ENCODE assay signal across 9 mouse cellular contexts in genomic region chr9:103110727-103111501, GRCm38 (mm10). TPM values are rescaled to one million over a fixed set of nuclear protein-coding genes. Genes with fewer than 3 reads are reported as not detected.
A peak's percentile ranks its signal among the peaks of the same experiment; 100 is the strongest.
DNase-seq lines count a peak whose midpoint lies in the region; ATAC-seq and TF ChIP-seq lines count a peak whose summit lies in the region.
"Had no signal": no experiment of that assay in that cellular context is flagged by ENCODE, and none has a peak within 500 bp of the region (broad histone marks: within the 10 kb centered on the region; RNA-seq: fewer than 3 reads in every experiment).

No protein-coding gene starts in this region.

- peak overlapping the region; percentile 94 for H3K9ac ChIP-seq in hindbrain, postnatal 0 days (replicated peaks; ENCODE audit: low read length)

- TF ChIP-seq CTCF in Patski (IDR thresholded peaks at IDR 0.05), result no peak
- TF ChIP-seq CTCF in hindbrain, postnatal 0 days (IDR thresholded peaks at IDR 0.05; ENCODE audit: low read depth), result peak; percentile 23; the same call in 1 of the 2 replicates

- peaks cover 62% of the 10 kb centered on the region for H3K27me3 ChIP-seq in heart, embryonic 10.5 days (ENCODE audit: insufficient read depth, poor library complexity, severe bottlenecking)
- no peaks in the 10 kb centered on the region for H3K27me3 ChIP-seq in Patski
- no peaks in the 10 kb centered on the region for H3K27me3 ChIP-seq in hindbrain, postnatal 0 days (ENCODE audit: insufficient read depth, low read length)

- in situ Hi-C loops in Patski (cut with MboI; ENCODE audit: low pct_unique_long_range_greater_than_20kb), result loop anchor here (10.0 kb wide), 1 partner anchor 194 kb away; the partner anchor contains the start of genes 1300017J02Rik and Topbp1

- POLR2A ChIA-PET in Patski (lab: Charles Lee), result no interaction called here

- ATAC-seq in Patski, result peak; percentile 38
- peak; percentile 25 for ATAC-seq in hindbrain, postnatal 0 days
- 0 out of 2 replicates have a peak, but pooled peaks have one; percentile 19 for ATAC-seq in megakaryocyte-erythroid progenitor cell, adult 5-6 weeks (replicated peaks; ENCODE audit: low FRiP score, low TSS enrichment, poor library complexity, severe bottlenecking)

- H3K9me3 ChIP-seq in heart, embryonic 10.5 days, result no peaks in the 10 kb centered on the region
- no peaks in the 10 kb centered on the region for H3K9me3 ChIP-seq in hindbrain, postnatal 0 days (ENCODE audit: low read length)

- 17% methylated on average over 18 of the region's 18 CpGs for WGBS in heart, embryonic 10.5 days
- WGBS in hindbrain, postnatal 0 days, result 15% methylated on average over 18 of the region's 18 CpGs

- peak overlapping the region; percentile 87 for H3K4me2 ChIP-seq in hindbrain, postnatal 0 days (ENCODE audit: low read depth, low read length)

- peaks cover 34% of the 10 kb centered on the region for H3K4me1 ChIP-seq in heart, embryonic 10.5 days
- peaks cover 22% of the 10 kb centered on the region for H3K4me1 ChIP-seq in hindbrain, postnatal 0 days (ENCODE audit: insufficient read depth, low read length)

- H3K27ac ChIP-seq in heart, embryonic 10.5 days, result peak overlapping the region; percentile 84
- H3K27ac ChIP-seq in hindbrain, postnatal 0 days, result peak overlapping the region; percentile 90

- H3K4me3 ChIP-seq in heart, embryonic 10.5 days, result peak overlapping the region; percentile 79
- peak overlapping the region; percentile 91 for H3K4me3 ChIP-seq in hindbrain, postnatal 0 days (ENCODE audit: low read length)

- intact Hi-C loops in heart, postnatal 25 days (cut with DNase I), result no loop called here

- peak; percentile 71 for DNase-seq in heart, embryonic 10.5 days (ENCODE audit: low spot score)
- no peak for DNase-seq in heart, postnatal 25 days (ENCODE audit: low spot score)
- DNase-seq in Patski (ENCODE audit: low read depth, low spot score), result no peak
- DNase-seq in hindbrain, postnatal 0 days (ENCODE audit: low spot score), result no peak
- no peak for DNase-seq in layer of hippocampus, postnatal 36 days
- DNase-seq in adrenal gland, postnatal 10 days, result no peak
- no peak for DNase-seq in right cerebral cortex, postnatal 4 days

- no peaks in the 10 kb centered on the region for H3K36me3 ChIP-seq in heart, embryonic 10.5 days
- no peaks in the 10 kb centered on the region for H3K36me3 ChIP-seq in hindbrain, postnatal 0 days (ENCODE audit: insufficient read depth, low read length)
- H3K36me3 ChIP-seq: G1E had no signal

- CTCF ChIA-PET in Patski (lab: Charles Lee), result interaction anchor here (0.8 to 1.1 kb wide), 2 partner anchors 12 to 17 kb away, joined by 3 to 4 read pairs; no protein-coding TSS in a partner anchor

RNA-seq across cellular contexts. Expression of gene Rab6b, which starts 0.7 kb away (rescaled TPM):
- 2.3 and 2.7 TPM in 2 replicates for polyA plus RNA-seq in heart, embryonic 10.5 days (2016; fragmentation: Nextera tagmentation; extraction: Ambion mirVana)
- 1 to 10 TPM; 2.1 to 3.0 TPM for total RNA-seq in heart, postnatal 25 days (2021)
- 43.8 TPM for polyA plus RNA-seq in Patski (2021)
- 210 and 223 TPM in 2 replicates for total RNA-seq in hindbrain, postnatal 0 days (2014; rRNA removed)
- polyA plus RNA-seq in hindbrain, postnatal 0 days (2015; fragmentation: Nextera tagmentation; extraction: Ambion mirVana), result 139 and 155 TPM in 2 replicates
- 1.1 and 1.8 TPM in 2 replicates for total RNA-seq in megakaryocyte-erythroid progenitor cell, adult 5-6 weeks (2014; fragmentation: Nextera tagmentation)
- total RNA-seq in megakaryocyte-erythroid progenitor cell, adult 5-6 weeks (2017), result 0.30 and 0.38 TPM in 2 replicates
- 100 to 1,000 TPM; 439 to 461 TPM for total RNA-seq in layer of hippocampus, postnatal 36 days (2021)
- 10 to 100 TPM in 1 of 2 experiments, 1 to 10 TPM in 1; 7.0 to 14.7 TPM for total RNA-seq in adrenal gland, postnatal 10 days (2021)
- polyA plus RNA-seq: G1E had no signal

Comparison
In these comparisons a context has a peak if more than half of its experiments do, and no peak if none do; other contexts are left out.
1. RNA of gene Rab6b, which starts 0.7 kb away (total RNA-seq): 439 to 461 TPM in layer of hippocampus, postnatal 36 days and 210 to 223 TPM in hindbrain, postnatal 0 days; 7.0 to 14.7 TPM in adrenal gland, postnatal 10 days, 2.1 to 3.0 TPM in heart, postnatal 25 days and 0.30 to 1.8 TPM in megakaryocyte-erythroid progenitor cell, adult 5-6 weeks; every median in the first group is over 10 times any median in the second.
2. Peak in every context shown above with its lines, with median percentiles within 50 percentile points of each other: ATAC-seq.